Mouse (Mus musculus) NIH3T3 (cell line): ENCODE results near the gene Arhgap15.

Source experiments
- DNase-seq: peaks from one replicate; pipeline ENCODE4 v3.0.0-alpha.2; 2012; ENCODE audit warnings: low read depth

Gene Arhgap15

DNA sequence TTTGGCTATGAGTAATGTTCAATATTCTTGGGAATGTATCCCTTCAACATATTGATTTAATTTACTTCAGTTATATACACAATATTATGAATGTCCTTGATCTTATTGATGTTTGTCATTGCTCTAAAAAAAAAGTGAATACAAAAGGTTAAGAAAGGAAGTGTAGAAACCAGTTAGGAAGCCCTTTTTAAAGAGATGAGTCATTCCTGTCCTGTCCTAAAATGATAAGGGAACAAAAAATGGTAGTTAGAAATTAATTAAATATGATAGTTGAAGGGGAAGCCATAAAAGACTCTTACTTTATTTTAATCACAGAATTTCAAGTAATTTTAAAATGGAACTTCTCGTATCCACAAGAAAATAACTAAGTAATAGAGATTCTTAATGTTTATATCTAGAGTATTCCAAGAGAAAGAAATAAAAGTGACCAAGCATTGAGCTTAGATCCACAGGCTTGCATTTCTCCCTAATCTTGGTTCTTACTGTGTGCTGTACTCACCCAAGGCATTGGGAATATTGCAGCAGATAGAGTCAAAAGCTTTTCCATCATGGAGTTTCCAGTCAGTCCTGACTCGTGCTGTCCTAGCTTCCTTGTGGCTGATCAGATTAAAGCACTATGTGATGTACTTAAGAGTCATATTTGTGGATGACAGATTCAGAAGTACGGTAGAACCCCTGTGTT, 291.0 kb downstream of the Arhgap15 start:
- no peak for DNase-seq

DNA sequence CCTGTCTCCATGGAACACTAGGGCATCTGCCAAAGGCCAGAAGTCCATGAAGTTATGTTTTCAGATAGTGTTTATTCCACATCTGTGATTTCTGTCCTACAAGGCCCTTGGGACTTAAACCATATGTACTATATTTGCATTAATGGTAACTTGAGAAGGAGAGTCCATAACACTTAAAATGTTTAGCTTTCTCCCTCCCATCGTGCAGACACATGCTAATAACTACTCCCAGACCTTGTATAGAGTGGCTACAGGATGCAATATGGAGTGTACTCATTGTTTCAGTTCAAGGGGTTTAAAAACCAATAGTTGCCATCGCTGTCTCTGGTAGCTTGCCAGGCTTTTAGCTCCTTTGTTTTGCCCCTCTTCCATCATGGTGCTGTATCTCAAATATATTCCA, 295.5 kb downstream of the Arhgap15 start:
- no peak for DNase-seq

DNA sequence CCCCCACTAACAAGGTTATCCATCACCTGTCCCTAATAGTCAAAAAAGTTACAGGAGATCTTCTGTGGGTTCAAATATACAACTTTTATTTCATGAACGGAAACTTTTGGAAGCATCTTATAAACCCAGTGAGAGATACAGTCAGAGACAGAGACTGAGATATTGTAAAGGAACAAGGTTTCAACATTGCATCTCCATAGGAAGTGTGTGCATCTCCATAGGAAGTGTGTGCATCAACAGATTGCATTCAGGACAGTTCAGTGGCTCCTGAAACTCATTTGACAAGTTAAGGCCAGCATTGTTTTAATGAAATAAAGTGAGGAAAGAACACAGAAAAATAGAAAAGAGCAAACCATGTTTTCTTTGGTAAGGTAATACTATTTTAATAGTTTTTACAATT, 296.0 kb downstream of the Arhgap15 start:
- DNase-seq, result no peak

DNA sequence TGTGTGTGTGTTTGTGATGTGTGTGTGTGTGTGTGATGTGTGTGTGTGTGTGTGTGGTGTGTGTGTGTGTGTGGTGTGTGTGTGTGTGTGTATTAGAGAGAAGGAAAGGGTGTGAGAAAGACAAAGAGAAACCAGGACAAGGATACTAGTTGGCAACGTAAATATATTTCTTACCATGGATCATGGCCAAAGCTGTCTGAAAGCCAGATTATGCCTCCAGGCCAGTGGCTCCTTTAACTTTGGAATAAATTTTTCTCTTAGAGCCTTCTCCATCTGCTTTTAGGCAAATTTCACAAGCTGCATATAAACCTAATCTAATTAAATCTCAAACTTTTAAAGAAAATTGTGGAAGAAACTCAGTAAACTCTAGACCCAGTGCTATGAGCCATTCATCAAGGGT, 296.6 kb downstream of the Arhgap15 start:
- DNase-seq, result peak; percentile 5

DNA sequence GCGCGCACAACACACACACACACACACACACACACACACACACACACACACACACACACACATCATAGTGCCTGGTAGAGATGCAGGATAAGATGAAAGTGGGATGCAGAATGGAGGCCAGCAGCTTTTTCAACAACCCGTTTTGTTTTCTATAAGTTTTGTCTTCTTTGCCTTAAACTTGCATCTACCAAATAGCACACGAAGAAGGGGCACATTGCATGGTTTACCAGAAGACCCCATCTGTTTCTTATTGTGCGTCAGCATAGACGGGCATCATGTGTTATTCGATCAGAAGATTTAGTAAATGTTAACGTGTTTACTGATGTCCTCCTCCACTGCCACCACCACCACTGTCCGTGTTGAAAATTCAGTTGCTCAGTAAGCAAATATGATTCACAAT, 311.7 kb downstream of the Arhgap15 start:
- DNase-seq, result no peak

DNA sequence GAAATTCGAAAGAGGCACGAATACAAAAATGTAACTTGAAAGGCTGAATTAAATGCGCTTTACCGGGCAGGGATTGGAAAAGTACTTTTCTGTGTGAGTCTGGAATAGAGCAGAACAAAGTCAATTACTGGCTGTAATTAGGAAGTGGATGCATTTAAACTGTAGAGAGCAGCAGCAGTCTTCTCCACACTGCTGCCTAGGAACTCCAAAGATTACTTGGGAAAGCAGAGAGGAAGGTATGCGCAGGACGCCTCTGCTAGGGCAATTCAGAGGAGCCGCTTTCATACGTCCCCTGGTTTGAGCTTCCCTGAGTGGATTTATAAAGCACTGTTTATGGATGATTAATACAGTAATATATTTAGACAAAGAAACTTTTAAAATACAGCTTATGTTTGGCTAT, 312.1 kb downstream of the Arhgap15 start:
- no peak for DNase-seq

DNA sequence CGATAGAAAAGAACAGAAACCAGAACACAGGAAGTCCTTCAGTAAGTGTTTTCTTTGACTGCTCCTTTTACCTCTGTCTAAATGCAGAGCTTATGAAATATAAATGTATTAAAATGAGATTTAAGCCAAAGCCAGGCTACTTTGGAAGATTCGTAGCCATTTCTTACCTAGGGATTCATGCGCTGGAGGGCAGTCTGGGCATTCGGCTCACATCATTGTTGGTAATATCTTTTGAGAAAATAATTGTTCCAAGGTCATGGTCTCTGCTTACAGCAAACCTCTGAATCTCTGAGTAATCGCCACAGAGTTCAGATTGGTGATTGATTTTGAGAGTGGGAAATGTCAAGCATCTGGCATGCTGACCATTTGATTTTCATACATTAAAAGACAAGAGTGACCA, 316.4 kb downstream of the Arhgap15 start:
- DNase-seq, result no peak

DNA sequence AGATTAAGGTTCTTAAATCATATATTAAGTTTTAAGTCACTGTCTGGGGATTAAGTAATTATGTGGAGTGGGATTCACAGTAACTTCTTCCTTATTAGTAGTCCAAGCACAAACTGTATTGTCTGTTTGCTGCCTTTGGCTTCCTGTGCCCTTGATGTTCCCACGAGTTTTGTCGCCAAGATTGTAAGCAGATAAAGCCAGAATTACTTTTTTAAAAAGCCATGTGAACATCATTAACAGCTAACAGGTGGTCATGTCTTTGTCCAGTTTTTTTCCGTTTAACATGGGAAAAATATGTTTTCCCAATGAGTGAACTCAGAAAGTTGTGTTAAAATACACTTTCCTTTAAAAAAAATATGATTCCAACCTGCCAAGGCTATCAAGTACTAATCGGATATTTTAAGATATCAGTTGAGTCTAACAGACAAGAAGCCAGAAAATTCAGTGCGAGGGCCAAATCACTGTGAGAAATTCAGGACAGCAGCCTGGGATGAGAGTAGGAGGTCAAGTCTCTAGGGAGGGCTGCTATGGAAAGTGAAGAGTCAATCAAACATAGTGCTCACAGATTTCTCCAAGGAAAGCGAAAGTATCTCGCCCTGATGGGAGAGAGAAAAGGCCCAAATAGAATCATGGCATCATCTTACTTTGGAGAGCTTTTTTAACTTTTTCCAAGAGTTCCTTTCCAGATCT, 319.7 kb downstream of the Arhgap15 start:
- no peak for DNase-seq

DNA sequence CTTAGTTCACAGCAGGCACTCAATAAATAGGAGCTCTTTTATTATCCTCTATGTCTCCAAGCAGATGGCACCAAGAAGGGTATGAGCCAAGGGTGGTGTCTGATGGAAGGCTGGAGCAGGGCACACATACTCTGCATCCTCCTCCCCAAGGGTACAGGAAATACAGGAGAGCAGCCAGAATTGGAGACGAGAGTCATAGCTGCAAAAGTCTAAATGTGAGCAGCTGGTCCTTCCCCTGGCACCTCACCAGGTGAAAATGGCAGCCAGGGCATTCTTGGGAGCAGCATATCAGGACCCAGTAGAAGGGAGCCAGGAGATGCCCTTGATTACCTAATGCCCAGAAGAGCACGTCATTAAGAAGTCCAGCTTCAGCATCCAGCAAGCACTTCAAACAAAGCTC, 320.3 kb downstream of the Arhgap15 start:
- no peak for DNase-seq

DNA sequence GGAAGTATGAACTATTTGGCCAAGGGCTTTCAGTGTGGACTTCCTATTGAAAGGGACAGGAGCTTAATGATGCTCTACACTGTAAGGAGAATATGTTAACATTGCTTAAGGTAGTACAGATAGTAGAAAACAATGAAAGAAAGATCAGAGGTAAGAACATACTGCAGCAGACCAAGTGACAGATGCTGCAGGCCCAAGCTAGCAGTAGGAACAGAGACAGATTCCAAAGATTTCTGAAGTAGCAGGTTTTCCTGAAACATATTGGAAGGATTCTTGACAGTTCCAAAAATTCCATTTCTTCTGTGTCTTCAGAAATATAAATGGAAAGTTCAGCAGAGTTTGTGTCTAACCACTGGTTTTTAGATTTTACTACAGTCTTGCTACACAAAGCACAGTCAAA, 327.9 kb downstream of the Arhgap15 start:
- DNase-seq, result no peak

DNA sequence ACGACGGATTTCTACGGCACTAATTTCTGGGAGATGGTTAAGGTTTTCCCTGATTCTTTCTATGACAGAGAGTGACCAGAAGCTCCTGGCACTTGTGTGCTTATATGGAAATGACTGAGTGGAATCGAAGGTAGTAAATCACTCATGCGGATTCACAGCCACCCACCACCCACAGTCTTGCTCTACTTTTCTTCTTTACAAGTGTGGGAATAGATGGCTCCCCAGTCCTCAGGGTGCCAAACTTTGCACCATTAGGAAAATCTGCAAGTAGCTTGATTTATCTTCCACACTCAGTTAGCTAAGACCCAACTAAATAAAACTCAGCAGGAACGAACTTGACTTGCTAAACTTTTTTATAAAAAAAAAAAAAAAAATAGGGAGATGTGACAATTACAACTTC, 331.9 kb downstream of the Arhgap15 start:
- DNase-seq, result no peak

DNA sequence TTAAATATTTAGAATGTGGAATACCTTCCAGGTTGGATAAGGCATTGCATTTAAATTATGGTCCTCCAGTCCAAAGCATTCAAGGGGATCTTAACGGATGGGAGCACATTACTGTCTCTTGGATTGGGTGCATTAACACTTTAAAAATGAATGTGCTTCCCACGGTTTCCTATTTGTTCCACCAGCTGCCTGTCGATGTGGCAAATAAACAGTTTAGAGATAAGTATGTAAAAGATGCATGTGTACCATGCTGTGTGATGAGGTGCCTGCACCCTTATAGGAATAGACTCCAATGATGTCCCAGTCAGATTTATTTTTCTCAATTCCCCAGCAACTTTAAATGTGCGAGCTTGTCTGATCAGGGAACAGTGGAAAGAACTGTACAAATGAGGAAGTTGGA, 332.6 kb downstream of the Arhgap15 start:
- DNase-seq, result no peak

DNA sequence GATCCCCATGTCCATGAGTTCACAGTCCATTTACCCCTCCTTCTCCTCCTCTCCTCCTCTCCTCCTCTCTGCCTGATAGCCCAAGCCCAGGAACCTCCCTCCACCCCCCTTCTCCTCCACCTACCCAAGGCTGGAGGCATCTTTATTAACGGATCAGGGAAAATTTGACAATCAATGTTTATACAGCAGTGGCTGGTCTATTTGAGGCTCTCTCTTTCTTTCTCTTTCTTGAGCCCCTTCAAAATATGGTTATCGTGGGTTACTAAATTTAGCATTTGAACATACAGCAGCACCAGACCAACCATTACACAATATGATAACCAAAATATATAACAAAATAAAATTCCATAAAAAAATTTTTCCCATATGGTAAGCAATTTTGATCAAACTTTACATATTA, 335.8 kb downstream of the Arhgap15 start:
- no peak for DNase-seq

DNA sequence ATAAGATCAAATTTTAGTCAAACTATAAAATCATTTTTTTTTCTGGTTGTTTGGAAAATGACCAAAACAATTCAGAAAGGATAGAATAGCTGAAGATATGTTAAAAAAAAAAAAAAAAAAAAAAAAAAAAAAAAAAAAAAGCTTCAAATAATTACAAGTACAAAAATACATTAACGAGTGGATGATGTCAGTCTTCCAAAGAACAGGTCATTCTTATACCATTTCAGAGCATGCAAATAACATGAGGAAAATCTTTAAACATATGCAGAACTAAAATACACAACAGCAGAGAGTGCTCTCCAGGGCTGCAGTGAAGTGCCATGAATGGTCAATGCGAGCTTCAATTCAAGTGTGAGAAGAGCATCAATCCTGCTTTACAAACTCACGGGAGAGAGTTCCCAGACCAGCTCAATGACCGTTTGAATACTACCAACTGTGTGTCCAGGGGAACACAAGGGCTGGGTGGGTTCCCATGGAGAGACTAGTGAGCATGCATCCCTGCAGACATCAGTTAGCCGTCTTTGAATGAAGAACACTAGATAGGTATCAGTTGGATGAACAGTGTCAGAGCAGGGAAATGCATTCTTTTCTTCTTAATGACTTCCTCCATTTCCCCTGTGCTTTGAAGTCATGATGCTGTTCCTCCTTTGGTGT, 337.9 kb downstream of the Arhgap15 start:
- DNase-seq, result no peak

DNA sequence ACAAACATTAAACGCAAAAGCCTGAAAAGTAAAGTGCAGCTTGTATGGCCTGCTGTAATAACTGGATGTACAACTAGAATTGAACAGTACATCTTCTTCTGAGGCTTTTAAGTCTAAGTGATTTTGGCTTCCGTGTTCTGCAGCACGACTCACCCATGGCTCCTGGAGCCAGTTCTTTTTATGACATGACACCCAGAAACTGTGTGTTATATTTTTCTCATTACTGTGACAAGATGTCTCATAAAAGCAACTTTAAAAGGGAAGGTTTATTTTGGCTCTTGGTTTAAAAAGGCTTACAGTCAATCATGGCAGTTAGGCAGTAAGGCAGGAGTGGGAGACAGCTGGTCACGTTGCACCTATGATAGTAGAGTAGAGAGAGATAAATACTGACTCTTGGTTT, 349.9 kb downstream of the Arhgap15 start:
- DNase-seq, result no peak

DNA sequence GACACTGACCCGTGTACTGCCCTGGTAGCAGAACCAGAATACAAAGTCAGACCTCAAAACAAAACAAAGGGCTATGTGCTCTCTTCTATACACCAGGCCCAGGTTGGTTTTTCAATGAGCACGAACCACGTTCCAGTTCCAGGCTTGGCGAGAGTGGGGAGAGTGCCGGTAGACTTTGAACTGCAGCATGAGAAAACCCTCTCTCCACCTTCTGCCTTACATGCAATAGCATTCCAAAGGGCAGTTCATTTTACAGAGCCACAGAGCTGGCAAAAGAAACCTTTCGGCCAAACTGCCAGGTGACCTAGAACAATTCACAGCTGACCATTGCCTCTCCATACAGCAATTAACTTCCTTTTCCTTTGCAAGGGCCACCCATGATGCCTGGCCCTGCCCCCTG, 353.7 kb downstream of the Arhgap15 start:
- DNase-seq, result no peak

DNA sequence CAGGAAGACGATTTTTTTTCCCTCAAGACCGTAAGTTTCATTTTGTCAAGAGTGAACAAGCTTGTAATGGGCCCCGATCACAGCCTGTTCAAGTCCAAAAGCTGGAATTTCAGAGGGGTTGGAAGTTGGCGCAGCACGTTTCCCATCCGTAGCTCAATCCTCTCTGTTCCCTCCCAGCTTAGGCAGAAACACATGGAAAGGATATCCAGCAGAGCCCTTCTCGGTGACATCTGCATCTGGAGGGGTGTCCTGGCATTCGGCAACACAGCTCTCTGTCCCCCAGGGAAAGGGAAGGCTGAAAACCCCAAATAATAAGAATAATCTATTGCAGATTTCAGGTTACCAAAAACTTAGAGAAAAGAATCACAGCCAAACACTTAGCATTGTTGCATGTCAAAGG, 354.7 kb downstream of the Arhgap15 start:
- DNase-seq, result no peak

DNA sequence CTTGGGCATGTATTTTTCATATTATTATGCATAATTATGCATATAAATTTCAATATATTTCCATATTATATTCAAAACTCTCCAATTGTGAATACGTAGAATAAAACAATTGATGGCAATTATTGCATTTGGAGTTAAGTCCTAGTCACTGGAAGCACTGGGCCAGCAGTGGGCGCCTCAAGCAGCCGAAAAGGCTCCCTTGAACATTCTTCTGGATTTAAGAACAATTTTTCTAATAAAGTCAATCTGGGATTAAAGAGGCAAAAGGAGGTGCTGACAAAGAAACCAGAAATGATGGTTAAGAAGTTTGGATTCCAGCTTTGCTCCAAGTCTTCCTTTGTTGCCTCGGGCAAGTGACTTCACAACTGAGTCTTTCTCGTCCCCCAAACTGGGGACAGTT, 355.1 kb downstream of the Arhgap15 start:
- DNase-seq, result peak; percentile 64

DNA sequence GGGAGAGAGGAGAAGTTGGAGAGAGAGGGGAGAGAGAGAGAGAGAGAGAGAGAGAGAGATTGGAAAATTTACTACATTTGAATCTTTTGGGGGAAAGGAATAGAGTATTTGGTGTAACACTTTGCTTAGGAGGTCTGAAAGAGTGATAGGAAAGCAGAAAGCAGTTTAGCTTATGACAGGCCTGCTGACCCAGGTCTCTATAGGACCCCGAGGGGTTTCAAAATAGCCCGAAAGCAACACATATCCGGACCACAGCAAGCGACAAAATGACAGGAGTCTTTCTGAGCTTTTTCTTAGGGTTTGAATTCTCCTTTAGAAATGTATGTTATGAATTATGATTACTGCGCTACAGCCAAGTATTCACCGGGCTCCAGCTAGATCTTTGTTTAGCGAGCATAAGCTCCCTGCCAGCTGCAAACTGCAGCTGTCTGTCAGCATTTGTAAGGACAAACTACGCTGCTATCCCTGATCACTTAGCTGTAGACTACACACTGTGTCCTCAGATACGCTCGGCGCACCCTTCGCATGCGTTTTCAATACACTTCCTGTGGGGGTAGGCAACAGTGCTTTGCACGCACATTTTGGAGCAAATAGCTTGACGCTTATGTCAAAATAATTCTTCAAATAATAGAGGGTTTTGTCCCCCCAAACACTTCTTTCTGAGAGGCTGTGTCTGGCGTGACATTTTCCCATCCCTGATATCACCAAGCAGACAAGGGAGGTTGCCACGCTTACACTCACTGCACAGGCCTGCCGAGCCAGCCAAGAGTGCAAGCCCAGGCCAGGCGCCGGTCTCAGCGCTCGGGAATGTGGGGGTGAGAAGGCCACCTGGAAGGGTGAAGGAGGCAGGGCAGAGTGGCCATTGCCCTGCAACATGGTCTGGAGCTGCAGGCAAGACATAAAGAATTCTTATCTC, 355.9 kb downstream of the Arhgap15 start:
- DNase-seq, result no peak

DNA sequence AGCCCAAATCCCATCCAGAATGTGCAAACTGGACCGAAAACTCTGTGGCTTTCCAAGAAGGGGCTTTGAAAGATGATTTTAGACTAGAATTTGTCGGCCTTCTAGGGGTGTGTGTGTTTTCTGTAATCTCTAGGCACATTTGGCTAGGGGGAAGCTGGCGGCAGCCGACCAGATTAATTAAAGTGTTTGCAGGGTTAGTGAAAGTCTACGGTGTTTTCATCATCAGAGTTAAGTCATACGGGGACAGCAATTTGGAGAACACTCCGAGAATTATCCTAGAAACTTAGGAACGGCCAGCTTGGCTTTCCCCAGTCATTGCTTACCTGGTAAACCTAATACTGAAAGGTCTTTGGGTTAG, 356.6 kb downstream of the Arhgap15 start:
- no peak for DNase-seq

DNA sequence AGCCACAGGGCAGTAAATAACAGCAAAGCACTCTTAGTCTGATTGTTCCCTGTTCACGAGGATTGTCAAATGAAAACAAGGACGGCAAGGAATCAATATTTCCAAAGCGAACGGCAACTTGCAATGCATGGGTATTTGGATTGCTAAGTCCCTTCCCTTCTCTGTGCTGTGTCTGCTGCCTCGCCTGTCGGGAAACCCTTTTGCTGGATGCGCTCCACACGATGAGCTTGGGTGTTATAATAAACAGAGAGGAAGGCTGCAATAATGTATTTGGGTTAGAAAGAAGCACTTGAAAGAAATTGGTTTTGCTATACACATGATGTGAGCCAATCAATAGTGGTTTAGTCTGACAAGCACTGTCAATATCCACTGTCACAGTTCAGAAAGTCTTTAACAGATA, 357.7 kb downstream of the Arhgap15 start:
- DNase-seq, result no peak

DNA sequence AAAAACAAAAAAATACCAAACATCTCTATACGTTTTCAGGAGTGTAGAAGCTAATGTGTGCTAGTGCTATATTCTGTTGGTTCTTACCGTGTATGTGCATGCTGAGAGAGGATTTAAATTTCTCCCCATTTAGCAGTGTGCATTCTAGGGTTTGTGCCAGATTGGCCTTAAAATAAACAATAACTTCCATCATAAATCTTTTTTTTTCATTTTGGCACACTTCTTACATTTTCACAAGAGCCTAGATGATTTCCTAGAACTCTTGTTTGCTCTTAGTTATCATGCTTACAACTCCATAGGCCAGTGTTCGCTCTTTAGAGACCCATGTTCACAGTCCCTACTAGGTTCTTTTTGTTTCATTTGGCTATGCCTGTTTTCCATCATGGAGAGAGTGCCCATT, 362.7 kb downstream of the Arhgap15 start:
- no peak for DNase-seq
